Mouse (Mus musculus) adrenal gland, postnatal 36 days (tissue): Measurements from ENCODE around the gene Fam102a. TPM values are rescaled to one million over a fixed set of nuclear protein-coding genes. Genes with fewer than 3 reads are reported as not detected.
A peak's percentile ranks its signal among the peaks of the same experiment; 100 is the strongest.

ENCODE experiments used
- DNase-seq, 2 experiments: peaks; one replicate each; pipeline ENCODE4 v3.0.0; 2021; ENCODE audit warnings: mixed read lengths in 1 of 2
- total RNA-seq, 2 experiments: library from RNA; stranded (reverse); gene quantifications; 2 replicates each; pipeline ENCODE4 v1.2.3; 2021

Fam102a gene
- total RNA-seq, 2 experiments from 2014 or later: 21.5 to 34.8 TPM

GRCm38 (mm10) chr2:32546951-32547350, 11.8 kb downstream of the Fam102a start:
- DNase-seq: no peak

GRCm38 (mm10) chr2:32547380-32547779, 12.2 kb downstream of the Fam102a start:
- DNase-seq: no peak

GRCm38 (mm10) chr2:32547964-32548739, 13.0 kb downstream of the Fam102a start:
- peak; percentile 81 to 89 for DNase-seq

- no peak for DNase-seq
Observed at GRCm38 (mm10) chr2:32549171-32549570, 14.0 kb downstream of the Fam102a start.

GRCm38 (mm10) chr2:32549764-32550163, 14.6 kb downstream of the Fam102a start:
- DNase-seq: peak; percentile 33 to 68

GRCm38 (mm10) chr2:32551236-32551635, 16.1 kb downstream of the Fam102a start:
- DNase-seq: no peak

- no peak for DNase-seq
Observed at GRCm38 (mm10) chr2:32553592-32554148, 18.5 kb downstream of the Fam102a start.

GRCm38 (mm10) chr2:32555484-32555883, 20.4 kb downstream of the Fam102a start:
- DNase-seq: no peak

GRCm38 (mm10) chr2:32556019-32556418, 20.9 kb downstream of the Fam102a start:
- DNase-seq: no peak

GRCm38 (mm10) chr2:32559570-32559969, 24.4 kb downstream of the Fam102a start:
- no peak for DNase-seq

- peak; percentile 65 to 77 for DNase-seq
Observed at GRCm38 (mm10) chr2:32566536-32567063, 31.5 kb downstream of the Fam102a start.

GRCm38 (mm10) chr2:32568149-32568548, 33.0 kb downstream of the Fam102a start:
- DNase-seq: no peak

GRCm38 (mm10) chr2:32568941-32569340, 33.8 kb downstream of the Fam102a start:
- DNase-seq: no peak

GRCm38 (mm10) chr2:32570698-32571494, 35.8 kb downstream of the Fam102a start, which contains the start of gene Dpm2:
Gene Dpm2, plus strand, starts transcription at chr2:32570858.
- DNase-seq: peak; percentile 92 to 93

- DNase-seq: no peak
Observed at GRCm38 (mm10) chr2:32572196-32572595, 37.1 kb downstream of the Fam102a start.

GRCm38 (mm10) chr2:32574497-32574896, 39.4 kb downstream of the Fam102a start, which contains the start of gene Pip5kl1:
Gene Pip5kl1, plus strand, starts transcription at chr2:32574797.
- DNase-seq: no peak

- DNase-seq: peak; percentile 47 to 48
Observed at GRCm38 (mm10) chr2:32574901-32575585, 39.9 kb downstream of the Fam102a start.

GRCm38 (mm10) chr2:32575586-32576160, 40.5 kb downstream of the Fam102a start, which contains the start of gene 9430097D07Rik:
Gene 9430097D07Rik, minus strand, starts transcription at chr2:32575684.
- DNase-seq: peak in 1 of 2 experiments; percentile 39

GRCm38 (mm10) chr2:32576532-32576931, 41.4 kb downstream of the Fam102a start:
- no peak for DNase-seq

GRCm38 (mm10) chr2:32578146-32579046, 43.3 kb downstream of the Fam102a start:
- DNase-seq: peak; percentile 59 to 61
